8 mouse cellular contexts compared by ENCODE assay signal in genomic region chr3:132950529-132950880, GRCm38 (mm10). TPM values are rescaled to one million over a fixed set of nuclear protein-coding genes. Genes with fewer than 3 reads are reported as not detected.
A peak's percentile ranks its signal among the peaks of the same experiment; 100 is the strongest.
DNase-seq lines count a peak whose midpoint lies in the region; ATAC-seq and TF ChIP-seq lines count a peak whose summit lies in the region.

No protein-coding gene starts in this region.

- no peak for TF ChIP-seq CTCF in cortical plate, adult 2 months (IDR thresholded peaks at IDR 0.05; ENCODE audit: extremely low read depth, insufficient read depth, low read length)

- no peaks in the 10 kb centered on the region for H3K4me1 ChIP-seq in kidney, embryonic 14.5 days (ENCODE audit: control insufficient read depth, insufficient read depth, low read length)
- no peaks in the 10 kb centered on the region for H3K4me1 ChIP-seq in cortical plate, adult 2 months (ENCODE audit: control insufficient read depth, insufficient read depth, low read length)
- peaks cover 21% of the 10 kb centered on the region for H3K4me1 ChIP-seq in hindbrain, embryonic 13.5 days (replicated peaks)
- peaks cover 12% of the 10 kb centered on the region for H3K4me1 ChIP-seq in midbrain, embryonic 12.5 days

- no peak for TF ChIP-seq POLR2A in cortical plate, adult 2 months (IDR thresholded peaks at IDR 0.05; ENCODE audit: extremely low read depth, insufficient read depth, low read length)

- peak overlapping the region; percentile 75 for H3K4me3 ChIP-seq in kidney, embryonic 14.5 days (ENCODE audit: low read length)
- peak overlapping the region; percentile 51; the same call in 1 of the 2 replicates for H3K4me3 ChIP-seq in cortical plate, adult 2 months (ENCODE audit: insufficient read depth, low read length)
- peak overlapping the region; percentile 56 for H3K4me3 ChIP-seq in hindbrain, embryonic 13.5 days
- peak overlapping the region; percentile 62 for H3K4me3 ChIP-seq in midbrain, embryonic 12.5 days

- peak overlapping the region; percentile 98 for H3K4me2 ChIP-seq in kidney, embryonic 14.5 days (replicated peaks; ENCODE audit: low read depth, low read length)
- peak overlapping the region; percentile 92 for H3K4me2 ChIP-seq in hindbrain, embryonic 13.5 days
- peak overlapping the region; percentile 97 for H3K4me2 ChIP-seq in midbrain, embryonic 12.5 days (replicated peaks)

- ATAC-seq in kidney, embryonic 14.5 days (ENCODE audit: low FRiP score, low TSS enrichment): 0 out of 2 replicates have a peak, but pooled peaks have one; percentile 8
- ATAC-seq in hindbrain, embryonic 13.5 days (ENCODE audit: low FRiP score): no peak; the same call in 1 of the 2 replicates
- no peak; the same call in 1 of the 2 replicates for ATAC-seq in midbrain, embryonic 12.5 days (ENCODE audit: low FRiP score, low read depth)

- peaks cover 4% of the 10 kb centered on the region; the same call in 1 of the 2 replicates for H3K27me3 ChIP-seq in kidney, embryonic 14.5 days (ENCODE audit: control insufficient read depth, insufficient read depth, low read length)
- H3K27me3 ChIP-seq in hindbrain, embryonic 13.5 days: peaks cover 33% of the 10 kb centered on the region
- H3K27me3 ChIP-seq in midbrain, embryonic 12.5 days: peaks cover 43% of the 10 kb centered on the region

- H3K9ac ChIP-seq in kidney, embryonic 14.5 days (ENCODE audit: low read depth, low read length): peak overlapping the region; percentile 74
- H3K9ac ChIP-seq in hindbrain, embryonic 13.5 days: peak overlapping the region; percentile 75
- peak overlapping the region; percentile 58 for H3K9ac ChIP-seq in midbrain, embryonic 12.5 days (replicated peaks)

- H3K9me3 ChIP-seq in kidney, embryonic 14.5 days (ENCODE audit: control insufficient read depth, low read length): no peaks in the 10 kb centered on the region
- H3K9me3 ChIP-seq in hindbrain, embryonic 13.5 days: no peaks in the 10 kb centered on the region
- H3K9me3 ChIP-seq in midbrain, embryonic 12.5 days: no peaks in the 10 kb centered on the region

- 8% methylated on average over 7 of the region's 7 CpGs for WGBS in kidney, embryonic 14.5 days
- WGBS in hindbrain, embryonic 13.5 days: 7% methylated on average over 7 of the region's 7 CpGs
- 15% methylated on average over 7 of the region's 7 CpGs for WGBS in midbrain, embryonic 12.5 days

- H3K36me3 ChIP-seq in kidney, embryonic 14.5 days (ENCODE audit: control insufficient read depth, insufficient read depth, low read length): no peaks in the 10 kb centered on the region
- no peaks in the 10 kb centered on the region for H3K36me3 ChIP-seq in hindbrain, embryonic 13.5 days
- no peaks in the 10 kb centered on the region for H3K36me3 ChIP-seq in midbrain, embryonic 12.5 days

- no peak overlapping the region for H3K27ac ChIP-seq in kidney, embryonic 14.5 days (ENCODE audit: low read depth, low read length)
- no peak overlapping the region for H3K27ac ChIP-seq in cortical plate, adult 2 months (ENCODE audit: insufficient read depth, low read length)
- H3K27ac ChIP-seq in hindbrain, embryonic 13.5 days: no peak overlapping the region
- H3K27ac ChIP-seq in midbrain, embryonic 12.5 days (replicated peaks): no peak overlapping the region

- no peak for DNase-seq in kidney, adult 18-20 months
- DNase-seq in adrenal gland, adult (ENCODE audit: inconsistent age in 2 of 2, low spot score in 1 of 2): no peak
- DNase-seq in natural killer cell, adult 2 months (ENCODE audit: low spot score in 2 of 2): no peak
- no peak for DNase-seq in cerebellum, postnatal 14 days

RNA-seq across cellular contexts. Expression of gene Npnt, which starts 0.4 kb away (rescaled TPM):
- polyA plus RNA-seq in kidney, embryonic 14.5 days (2014; fragmentation: Nextera tagmentation; extraction: Ambion mirVana): 39.1 and 102 TPM in 2 replicates
- polyA plus RNA-seq in cortical plate, adult 2 months (2012; rRNA removed): 22.5 and 24.0 TPM in 2 replicates
- 22.1 and 27.8 TPM in 2 replicates for polyA plus RNA-seq in hindbrain, embryonic 13.5 days (2015; fragmentation: Nextera tagmentation; extraction: Ambion mirVana)
- 11.3 and 12.0 TPM in 2 replicates for polyA plus RNA-seq in midbrain, embryonic 12.5 days (2016; fragmentation: Nextera tagmentation; extraction: Ambion mirVana)
